Mouse (Mus musculus) 3T3-L1 (cell line): Measurements from ENCODE around the gene S1pr2.

Experiments
- DNase-seq: peaks from one replicate; pipeline ENCODE4 v3.0.0-alpha.2; 2015; ENCODE audit warnings: low read depth, low spot score

S1pr2 gene

DNA sequence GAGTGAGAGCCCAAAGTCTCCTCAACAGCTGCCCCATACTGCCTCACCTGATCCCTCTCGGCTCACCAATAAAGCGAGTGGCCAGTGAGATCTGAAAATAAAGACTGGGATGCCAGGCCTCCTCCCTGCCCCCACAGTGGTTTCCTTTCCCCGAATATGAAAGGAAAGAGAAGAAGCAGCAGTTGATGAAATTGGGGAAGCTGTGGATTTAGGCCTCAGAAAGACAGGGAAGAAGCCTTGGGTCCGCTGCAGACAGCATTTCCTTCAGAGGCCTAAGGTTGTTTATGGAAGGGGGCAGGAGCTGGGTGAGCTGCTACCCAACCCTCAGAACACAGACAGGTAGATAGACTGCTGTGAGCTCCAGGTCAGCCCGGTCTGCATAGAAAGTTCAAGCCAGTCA lies 9.8 kb downstream of the S1pr2 start:
- DNase-seq, result no peak

DNA sequence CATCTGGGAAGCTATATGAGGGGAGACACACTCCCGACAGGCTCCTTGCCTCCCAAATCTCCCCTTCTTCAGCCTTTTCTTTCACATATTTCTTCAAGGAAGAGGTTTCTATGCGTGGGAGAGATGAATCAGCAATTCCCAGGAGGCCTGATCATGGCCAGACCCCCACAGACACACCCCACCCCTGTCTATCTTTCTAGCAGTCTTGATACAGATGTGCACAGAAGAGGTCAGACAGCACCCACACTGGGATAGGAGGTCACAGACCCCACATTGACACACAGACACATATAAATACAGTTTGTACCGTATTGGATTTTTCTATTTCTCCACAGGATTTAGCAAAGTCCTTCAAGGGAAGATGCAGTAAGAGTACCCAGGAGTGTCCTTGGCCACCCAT lies 10.6 kb downstream of the S1pr2 start:
- DNase-seq, result peak; percentile 31

DNA sequence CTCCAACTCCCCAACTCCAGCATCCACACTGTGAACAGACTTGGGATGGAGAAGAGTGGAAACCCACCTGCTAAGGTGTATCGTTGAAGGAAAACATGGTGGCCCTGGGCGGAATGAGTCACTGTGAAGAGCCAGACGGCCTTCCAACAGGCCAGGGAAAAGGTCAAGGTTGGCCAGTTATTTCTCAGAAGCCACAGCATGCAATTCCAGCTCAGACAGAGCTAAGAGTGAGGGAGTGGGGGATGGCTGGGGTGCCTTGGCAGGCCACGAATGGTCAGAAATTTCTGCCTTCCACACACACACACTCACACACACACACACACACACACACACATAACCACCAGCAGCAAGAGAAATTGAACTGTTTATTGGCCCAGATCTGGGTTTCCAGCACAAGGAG lies 11.0 kb downstream of the S1pr2 start:
- DNase-seq, result peak; percentile 39

DNA sequence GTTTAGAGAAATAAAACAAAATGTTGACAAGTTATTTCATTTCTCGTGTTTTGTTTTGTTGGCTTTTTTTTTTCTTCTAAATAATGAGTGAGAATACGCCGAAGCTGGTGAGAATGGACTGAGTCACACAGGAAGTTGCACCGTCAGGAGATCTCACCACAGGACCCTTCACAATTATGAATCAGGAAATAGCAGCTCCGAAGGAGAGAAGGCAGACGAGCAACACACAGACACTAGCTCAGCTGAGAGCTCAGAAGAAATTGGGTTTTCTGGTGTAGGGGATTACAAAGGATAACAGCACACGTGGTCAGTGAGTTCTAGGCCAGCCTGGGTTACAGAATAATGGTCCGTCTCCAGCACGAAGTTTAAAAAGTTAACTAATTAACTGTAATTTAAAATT lies 15.0 kb downstream of the S1pr2 start:
- peak; percentile 67 for DNase-seq

DNA sequence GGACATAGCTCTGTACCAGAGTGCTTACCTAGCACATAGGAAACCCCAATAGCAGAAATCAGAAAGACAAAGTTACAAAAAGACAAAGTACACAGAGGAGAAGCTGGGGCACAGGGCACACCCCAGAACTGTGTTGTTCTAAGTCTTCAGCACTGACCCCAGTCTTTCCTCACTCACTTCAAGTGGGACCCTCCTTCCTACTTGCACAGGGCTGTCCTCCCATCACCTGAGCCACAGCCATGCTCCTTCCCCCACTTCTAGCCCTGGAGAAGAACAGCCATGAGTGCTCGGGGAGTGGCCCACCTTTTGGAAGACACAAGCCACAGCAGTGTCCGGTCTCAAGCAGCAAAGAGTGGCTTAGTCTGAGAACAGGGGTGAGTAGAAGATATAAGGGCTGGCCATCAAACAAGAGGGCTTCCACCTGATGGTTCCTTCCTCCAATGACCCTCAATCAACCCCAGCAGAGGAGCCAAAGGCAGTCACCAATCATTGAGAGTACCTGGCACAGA lies 17.1 kb downstream of the S1pr2 start, which contains the start of gene Dnmt1:
TSS of gene Dnmt1 (minus strand) at position 459 of the 509 bp plus-strand sequence.
- DNase-seq, result no peak

DNA sequence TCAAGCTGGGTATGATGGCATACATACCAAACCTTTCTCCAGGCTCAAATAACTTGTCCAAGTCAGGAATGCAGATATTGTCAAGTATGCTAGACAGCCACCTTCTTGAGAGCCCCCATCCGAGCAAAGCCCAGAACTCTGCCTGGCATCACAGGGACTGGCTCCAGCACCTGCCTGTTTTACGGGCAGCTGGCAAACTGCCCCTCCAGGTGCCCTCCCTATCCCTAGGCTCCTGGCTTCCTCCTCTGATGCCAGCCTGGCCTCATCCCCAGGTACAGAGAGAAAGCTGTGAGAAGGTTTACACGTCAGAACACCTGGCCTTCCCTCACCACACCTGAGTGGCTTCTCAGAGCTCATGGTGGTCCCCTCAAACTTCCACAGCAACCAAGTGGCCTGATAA lies 19.6 kb downstream of the S1pr2 start:
- no peak for DNase-seq

DNA sequence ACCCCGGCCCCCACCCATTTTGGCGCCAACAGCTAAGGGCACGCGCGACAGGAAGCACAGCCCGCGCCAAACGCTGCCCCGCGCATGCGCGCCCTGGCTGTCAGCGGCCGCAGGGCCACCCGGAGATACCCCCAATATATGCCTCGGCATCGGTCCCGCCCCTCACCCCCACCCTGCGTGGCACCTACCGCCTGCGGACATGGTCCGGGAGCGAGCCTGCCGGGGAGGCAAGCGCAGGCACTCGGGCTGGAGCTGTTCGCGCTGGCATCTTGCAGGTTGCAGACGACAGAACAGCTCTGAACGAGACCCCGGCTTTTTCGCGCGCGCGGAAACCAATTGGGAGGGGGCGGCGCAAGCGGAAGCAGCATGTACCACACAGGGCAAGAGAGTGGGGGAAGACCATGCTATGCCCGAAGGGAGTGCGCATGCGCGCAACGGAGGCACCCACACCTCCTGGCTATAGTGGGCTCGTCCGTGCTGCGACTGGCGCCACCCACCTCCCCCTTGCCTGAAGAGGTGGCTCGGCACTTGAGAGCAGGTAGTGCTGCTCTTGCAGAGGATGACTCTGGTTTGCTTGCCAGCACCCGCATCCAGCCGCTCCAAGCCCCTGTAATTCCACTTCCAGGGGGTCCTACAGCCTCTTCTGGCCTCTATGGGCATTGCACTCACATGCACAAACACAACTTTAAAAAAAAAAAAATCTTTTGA lies 23.9 kb downstream of the S1pr2 start:
- DNase-seq, result peak; percentile 95

DNA sequence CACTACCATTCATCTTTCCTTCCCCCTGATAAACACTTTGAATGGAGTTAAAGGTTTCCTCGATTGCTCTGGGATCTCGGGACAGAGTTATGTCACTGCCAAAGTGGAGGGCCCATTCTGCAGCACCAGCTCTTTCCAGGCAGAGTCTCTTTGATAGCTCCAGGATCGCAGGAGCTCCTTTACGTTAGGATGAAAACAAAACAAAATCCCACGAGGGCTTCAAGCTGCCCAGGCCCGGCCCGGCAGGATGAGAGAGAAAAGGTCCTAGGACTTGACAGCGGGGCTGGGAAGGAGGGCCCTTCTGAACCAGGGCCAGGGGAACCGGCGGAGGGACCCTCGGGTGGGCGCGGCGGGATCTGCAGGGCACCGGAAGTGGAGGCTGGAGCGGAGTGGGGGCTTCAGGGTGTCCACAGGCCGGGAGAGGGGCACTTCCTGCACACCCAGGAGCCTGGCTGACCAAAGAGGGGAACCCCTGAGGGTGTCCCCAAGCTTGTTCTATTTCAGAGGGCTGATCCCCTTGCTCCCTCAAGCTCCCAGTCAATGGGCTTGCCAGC lies 24.5 kb downstream of the S1pr2 start:
- DNase-seq, result peak; percentile 67

DNA sequence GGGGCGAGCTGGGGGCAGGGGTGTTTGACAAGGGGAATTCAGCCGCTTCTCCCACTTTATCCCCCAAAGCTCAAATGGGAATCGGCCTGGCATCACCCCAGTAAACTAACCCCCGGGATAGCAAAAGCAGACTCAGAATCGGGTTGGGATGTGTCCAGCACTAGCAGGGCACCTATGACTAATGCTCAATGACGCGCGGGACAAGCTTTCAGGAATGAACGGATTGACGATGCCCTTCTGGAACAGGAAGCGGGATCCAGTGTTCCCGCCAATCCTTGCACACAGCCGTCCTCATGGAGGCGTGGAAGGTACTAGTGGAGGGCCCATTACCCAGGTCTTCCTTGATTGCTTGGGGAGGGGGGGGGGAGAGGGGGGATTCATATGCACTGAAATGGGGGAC lies 25.1 kb downstream of the S1pr2 start:
- DNase-seq, result peak; percentile 95

DNA sequence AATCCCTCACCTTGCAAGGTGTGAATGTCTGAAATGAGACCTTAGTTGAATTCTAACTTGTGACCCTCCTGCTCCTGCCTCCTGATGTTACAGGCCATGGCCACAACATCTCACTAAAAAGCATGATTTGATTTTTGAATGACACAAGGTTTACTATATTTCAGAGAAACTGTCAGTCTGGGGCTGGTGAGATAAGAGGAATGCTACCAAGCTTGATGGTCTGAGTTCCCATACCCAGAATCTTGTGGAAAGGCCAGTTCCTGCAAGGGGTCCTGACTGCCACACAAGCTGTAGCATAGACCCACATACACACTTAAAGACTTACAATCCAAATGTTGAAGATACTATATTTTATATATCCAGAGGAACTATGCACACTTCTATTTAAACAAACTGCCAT lies 26.2 kb downstream of the S1pr2 start:
- no peak for DNase-seq

DNA sequence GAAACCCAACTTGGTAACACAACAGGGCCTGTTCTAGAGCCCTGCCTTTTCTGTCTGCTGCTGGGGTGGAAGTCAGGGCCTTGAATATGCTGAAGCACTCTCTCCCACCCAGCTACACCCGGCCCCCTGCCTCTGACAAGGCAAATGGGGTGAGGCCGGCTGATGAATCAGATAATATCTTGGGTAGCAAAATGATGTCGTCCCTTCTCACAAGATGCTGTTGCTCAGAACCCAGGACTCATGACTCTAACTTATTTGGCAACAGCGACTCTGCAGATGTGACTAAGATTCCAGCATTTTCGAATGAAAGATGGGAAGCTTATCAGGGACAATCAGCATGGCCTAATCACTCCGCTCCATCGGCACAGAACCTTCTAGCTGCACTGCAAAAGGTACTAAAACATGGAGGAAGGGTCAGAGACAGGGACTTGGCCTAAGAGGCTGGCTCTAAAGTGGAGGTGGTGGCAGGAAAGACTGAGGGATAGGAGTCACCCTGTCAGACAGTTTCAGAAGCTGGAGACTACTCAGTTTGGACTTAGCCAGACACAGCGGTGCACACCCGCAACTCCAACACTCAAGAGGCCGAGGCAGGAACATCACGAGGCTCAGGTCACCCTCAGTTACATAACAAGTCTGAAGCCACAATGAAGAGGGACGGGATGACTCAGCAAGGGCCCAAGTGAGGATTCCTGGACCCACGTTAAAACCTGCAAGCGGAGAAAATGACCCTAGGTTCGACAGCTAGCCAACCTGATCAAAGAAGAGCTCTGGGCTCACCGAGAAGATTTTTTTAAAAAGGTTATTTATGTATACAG lies 30.3 kb downstream of the S1pr2 start:
- DNase-seq, result peak; percentile 67

DNA sequence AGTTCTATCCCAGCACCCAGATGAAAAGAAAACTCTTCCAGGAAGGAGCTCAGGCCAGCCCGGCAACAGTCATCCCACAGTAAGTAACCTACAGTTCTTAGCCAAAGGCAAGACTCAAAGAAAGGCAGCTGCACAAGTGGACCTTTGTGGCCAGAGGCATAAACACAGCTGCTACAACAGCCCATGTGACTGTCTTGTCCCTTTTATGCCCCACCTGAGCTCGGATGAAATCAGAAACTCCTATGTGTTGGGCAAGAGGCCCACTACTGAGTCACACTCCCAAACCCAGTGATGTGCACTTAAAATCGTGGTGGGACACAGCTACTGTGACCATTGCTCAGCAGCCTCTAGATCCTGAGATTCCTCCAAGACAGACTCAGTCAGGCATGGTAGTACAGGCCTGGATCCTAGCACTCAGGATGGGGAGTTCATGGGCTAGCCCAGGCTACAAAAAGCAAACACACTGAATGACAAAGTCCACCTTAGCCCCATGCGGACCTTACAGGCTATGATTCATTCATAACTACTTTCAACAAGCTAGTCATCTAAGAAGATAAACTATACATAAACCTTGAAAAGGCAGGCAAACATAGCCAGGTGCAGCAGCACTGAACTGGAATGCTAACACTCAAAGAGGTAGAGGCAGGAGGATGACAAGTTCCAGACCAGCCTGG lies 31.7 kb downstream of the S1pr2 start:
- DNase-seq, result peak; percentile 78

DNA sequence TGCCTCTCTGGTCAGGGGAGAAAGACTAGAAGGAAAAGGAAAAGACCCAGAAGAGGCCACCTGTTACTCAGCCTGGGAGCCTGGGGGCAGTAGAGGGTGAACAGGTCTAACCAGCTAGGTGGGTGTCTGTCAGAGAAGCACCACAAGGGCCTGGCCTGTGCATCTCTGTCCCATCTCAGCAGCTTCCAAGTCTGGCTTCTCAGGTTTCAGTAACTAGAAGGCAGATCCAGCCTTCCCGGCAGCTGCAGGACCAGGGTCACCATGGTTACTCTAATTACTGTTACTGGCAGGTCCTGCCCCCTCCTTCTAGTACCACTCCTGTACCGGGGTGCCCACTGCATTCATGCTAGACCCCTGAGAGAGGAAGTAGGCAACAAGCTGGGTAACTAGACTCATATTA lies 32.7 kb downstream of the S1pr2 start:
- peak; percentile 47 for DNase-seq

DNA sequence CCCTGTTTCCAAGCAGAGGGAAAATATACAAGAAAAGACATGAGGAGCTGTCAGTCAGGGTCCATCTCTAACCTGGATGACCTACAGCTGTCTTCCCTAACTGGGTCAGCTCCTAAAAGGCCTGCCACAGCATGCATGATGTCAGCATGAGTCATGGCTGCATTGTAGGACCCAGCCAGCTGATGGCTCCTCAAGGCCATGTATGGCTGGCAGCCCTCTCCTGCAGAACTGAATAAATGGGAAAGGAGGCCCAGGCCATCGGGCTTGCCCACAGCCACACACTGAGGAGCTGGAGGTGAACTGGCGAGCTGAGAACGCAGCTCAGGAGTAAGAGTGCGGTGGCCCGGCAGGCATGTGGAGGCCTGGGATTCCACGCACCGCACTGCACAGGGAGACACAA lies 33.2 kb downstream of the S1pr2 start:
- DNase-seq, result peak; percentile 82

DNA sequence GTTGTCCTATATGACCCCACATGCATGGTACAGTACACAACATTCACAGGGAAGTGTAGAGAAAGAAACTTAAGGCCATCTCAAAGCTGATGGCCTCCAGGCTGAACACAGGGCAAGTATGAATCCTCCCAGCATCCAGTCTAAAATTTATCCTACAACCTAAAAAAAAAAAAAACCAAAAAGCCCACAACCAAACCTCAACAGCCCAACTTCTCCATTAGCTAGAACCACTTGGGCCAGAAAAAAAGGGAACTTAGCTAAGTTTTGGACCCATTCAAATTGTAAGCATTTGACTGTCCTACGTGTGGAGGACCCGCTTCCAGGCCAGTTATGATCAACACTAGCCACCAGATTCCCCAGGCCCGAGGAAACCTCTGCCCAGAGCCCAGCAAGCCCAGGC lies 53.3 kb downstream of the S1pr2 start:
- DNase-seq, result no peak

DNA sequence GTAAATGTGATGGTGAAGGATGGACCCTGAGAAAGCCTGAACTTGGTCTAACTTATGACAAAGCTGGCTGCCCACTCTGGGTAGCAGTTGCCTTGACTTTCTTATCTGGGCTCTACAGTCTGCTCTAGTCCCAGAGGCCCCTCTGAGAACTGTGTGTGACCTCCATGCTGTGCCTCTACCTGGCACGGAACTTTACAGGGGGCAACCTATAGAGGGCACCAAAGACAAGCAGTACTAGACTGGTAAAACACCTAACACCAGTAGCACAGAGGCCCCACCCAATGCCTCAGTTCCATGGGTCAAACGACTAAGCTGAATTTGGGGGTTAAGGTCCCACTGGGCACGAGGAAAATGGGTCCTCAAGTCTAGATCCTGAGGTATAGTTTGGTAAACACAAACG lies 60.4 kb downstream of the S1pr2 start:
- DNase-seq, result peak; percentile 50
